Mouse (Mus musculus) hindbrain, embryonic 13.5 days (tissue): ENCODE data around the gene Tmem151b. TPM values are rescaled to one million over a fixed set of nuclear protein-coding genes. Genes with fewer than 3 reads are reported as not detected.

Source experiments
- ATAC-seq: fragments of 200-750 bp; cut with Nextera tagmentation; 2 replicates; pipeline ENCODE4 v1.8.0; 2017; ENCODE audit warnings: moderate TSS enrichment; ENCODE audit not compliant: low FRiP score
- H3K27ac ChIP-seq: fragments of 300-500 bp; sonication (generic); 2 replicates; pipeline ENCODE4 v1.5.1; 2015; ENCODE audit warnings: inconsistent platforms, mild to moderate bottlenecking, moderate library complexity
- H3K27me3 ChIP-seq: fragments of 300-500 bp; sonication (generic); 2 replicates; pipeline ENCODE4 v1.6.1; 2015; ENCODE audit warnings: mild to moderate bottlenecking, inconsistent platforms
- H3K36me3 ChIP-seq: fragments of 300-500 bp; sonication (generic); 2 replicates; pipeline ENCODE4 v1.6.1; 2015; ENCODE audit warnings: mild to moderate bottlenecking, inconsistent platforms
- H3K4me1 ChIP-seq: fragments of 300-500 bp; sonication (generic); replicated peaks from 2 replicates; pipeline ENCODE4 v1.6.1; 2015; ENCODE audit warnings: inconsistent platforms
- H3K4me2 ChIP-seq: fragments of 300-500 bp; sonication (generic); 2 replicates; pipeline ENCODE4 v1.6.1; 2015; ENCODE audit warnings: inconsistent platforms, mild to moderate bottlenecking, moderate library complexity
- H3K4me3 ChIP-seq: fragments of 300-500 bp; sonication (generic); 2 replicates; pipeline ENCODE4 v1.5.1; 2015; ENCODE audit warnings: mild to moderate bottlenecking, inconsistent platforms
- H3K9ac ChIP-seq: fragments of 300-500 bp; sonication (generic); 2 replicates; pipeline ENCODE4 v1.6.1; 2015; ENCODE audit warnings: mild to moderate bottlenecking, inconsistent platforms
- H3K9me3 ChIP-seq: fragments of 300-500 bp; sonication (generic); 2 replicates; pipeline ENCODE4 v1.6.1; 2016; ENCODE audit warnings: inconsistent platforms
- WGBS: fragments of 180-500 bp; shearing (Covaris S2); methylation state at CpG from one replicate; pipeline ENCODE4 v1.1.7; 2015; 5-methylcytosine and 5-hydroxymethylcytosine counted together
- polyA plus RNA-seq: library from polyadenylated mRNA; unstranded; fragments of >200 nt; fragmentation: Nextera tagmentation; extraction: Ambion mirVana; gene quantifications from 2 replicates; pipeline ENCODE4 v1.2.1, GENCODE M21; 2015

Tmem151b gene
- polyA plus RNA-seq, 1 experiment from 2014 or later = 27.3 TPM

GRCm38 (mm10) chr17:45548541-45549512 is 650 bp downstream of the Tmem151b start:
- H3K36me3 ChIP-seq = peaks cover 28% of the 10 kb centered on the region
- H3K4me3 ChIP-seq = peak overlapping the region; percentile 86
- peak; percentile 66 for ATAC-seq
- 2% methylated on average over 46 of the region's 68 CpGs for WGBS
- H3K9me3 ChIP-seq = no peaks in the 10 kb centered on the region
- peak overlapping the region; percentile 98 for H3K9ac ChIP-seq
- peak overlapping the region; percentile 95 for H3K27ac ChIP-seq
- H3K4me1 ChIP-seq = peaks cover 55% of the 10 kb centered on the region
- peaks cover 50% of the 10 kb centered on the region for H3K27me3 ChIP-seq
- peak overlapping the region; percentile 55 for H3K4me2 ChIP-seq

- ATAC-seq = no peak
- Histone ChIP-seq H3K27me3 (peaks cover 56% of the 10 kb centered on the region), H3K4me2 (peak overlapping the region; percentile 55), H3K9me3 (no peaks in the 10 kb centered on the region), H3K27ac (no peak overlapping the region), H3K4me1 (peaks cover 63% of the 10 kb centered on the region), H3K4me3 (peak overlapping the region; percentile 86), H3K36me3 (peaks cover 28% of the 10 kb centered on the region), H3K9ac (peak overlapping the region; percentile 58; the same call in 1 of the 2 replicates)
- 78% methylated on average over 5 of the region's 5 CpGs for WGBS
Observed at GRCm38 (mm10) chr17:45547461-45548190, 1.9 kb downstream of the Tmem151b start.

- 67% methylated on average over 16 of the region's 16 CpGs for WGBS
- Histone ChIP-seq H3K9me3 (no peaks in the 10 kb centered on the region), H3K9ac (0 out of 2 replicates have a peak overlapping the region, but pooled peaks have one; percentile 58), H3K4me2 (peak overlapping the region; percentile 55), H3K36me3 (peaks cover 28% of the 10 kb centered on the region), H3K4me3 (0 out of 2 replicates have a peak overlapping the region, but pooled peaks have one; percentile 86), H3K27ac (no peak overlapping the region), H3K4me1 (peaks cover 63% of the 10 kb centered on the region), H3K27me3 (peaks cover 60% of the 10 kb centered on the region)
- no peak for ATAC-seq
Observed at GRCm38 (mm10) chr17:45546941-45547340, 2.5 kb downstream of the Tmem151b start.

GRCm38 (mm10) chr17:45545278-45545961 is 4.1 kb downstream of the Tmem151b start:
- Histone ChIP-seq H3K4me2 (peak overlapping the region; percentile 39), H3K27ac (no peak overlapping the region), H3K4me1 (peaks cover 59% of the 10 kb centered on the region), H3K27me3 (peaks cover 60% of the 10 kb centered on the region), H3K9ac (peak overlapping the region; percentile 59), H3K9me3 (no peaks in the 10 kb centered on the region), H3K36me3 (peaks cover 28% of the 10 kb centered on the region), H3K4me3 (peak overlapping the region; percentile 22)
- WGBS = 6% methylated on average over 74 of the region's 74 CpGs
- no peak for ATAC-seq

GRCm38 (mm10) chr17:45544873-45545277 is 4.6 kb downstream of the Tmem151b start:
- ATAC-seq = no peak
- peak overlapping the region; percentile 22 for H3K4me3 ChIP-seq
- H3K27ac ChIP-seq = no peak overlapping the region
- no peaks in the 10 kb centered on the region for H3K9me3 ChIP-seq
- H3K4me2 ChIP-seq = peak overlapping the region; percentile 39
- H3K36me3 ChIP-seq = peaks cover 28% of the 10 kb centered on the region
- H3K9ac ChIP-seq = peak overlapping the region; percentile 59
- H3K4me1 ChIP-seq = peaks cover 54% of the 10 kb centered on the region
- 5% methylated on average over 45 of the region's 46 CpGs for WGBS
- peaks cover 66% of the 10 kb centered on the region for H3K27me3 ChIP-seq

- H3K4me1 ChIP-seq = peaks cover 52% of the 10 kb centered on the region
- ATAC-seq = no peak
- H3K4me3 ChIP-seq = peak overlapping the region; percentile 22
- peak overlapping the region; percentile 59 for H3K9ac ChIP-seq
- no peak overlapping the region for H3K27ac ChIP-seq
- H3K9me3 ChIP-seq = no peaks in the 10 kb centered on the region
- H3K4me2 ChIP-seq = peak overlapping the region; percentile 39
- 9% methylated on average over 24 of the region's 24 CpGs for WGBS
- peaks cover 28% of the 10 kb centered on the region for H3K36me3 ChIP-seq
- peaks cover 72% of the 10 kb centered on the region for H3K27me3 ChIP-seq
Observed at GRCm38 (mm10) chr17:45544001-45544872, 5.2 kb downstream of the Tmem151b start.

GRCm38 (mm10) chr17:45543115-45543514 is 6.4 kb downstream of the Tmem151b start:
- Histone ChIP-seq H3K36me3 (peaks cover 28% of the 10 kb centered on the region), H3K4me3 (no peak overlapping the region), H3K27me3 (peaks cover 81% of the 10 kb centered on the region), H3K9ac (no peak overlapping the region; the same call in 1 of the 2 replicates), H3K4me2 (no peak overlapping the region), H3K27ac (no peak overlapping the region), H3K4me1 (peaks cover 46% of the 10 kb centered on the region), H3K9me3 (no peaks in the 10 kb centered on the region)
- 50% methylated on average over 1 of the region's 1 CpGs for WGBS
- ATAC-seq = no peak

- H3K27me3 ChIP-seq = peaks cover 81% of the 10 kb centered on the region
- WGBS = 84% methylated on average over 2 of the region's 2 CpGs
- H3K4me3 ChIP-seq = no peak overlapping the region
- no peak for ATAC-seq
- H3K4me1 ChIP-seq = peaks cover 42% of the 10 kb centered on the region
- H3K9me3 ChIP-seq = no peaks in the 10 kb centered on the region
- no peak overlapping the region for H3K27ac ChIP-seq
- H3K9ac ChIP-seq = no peak overlapping the region
- H3K4me2 ChIP-seq = no peak overlapping the region
- H3K36me3 ChIP-seq = peaks cover 28% of the 10 kb centered on the region
Observed at GRCm38 (mm10) chr17:45542705-45543104, 6.8 kb downstream of the Tmem151b start.

GRCm38 (mm10) chr17:45542129-45542528 is 7.3 kb downstream of the Tmem151b start:
- Histone ChIP-seq H3K9me3 (no peaks in the 10 kb centered on the region), H3K27me3 (peaks cover 79% of the 10 kb centered on the region), H3K4me2 (no peak overlapping the region), H3K36me3 (peaks cover 26% of the 10 kb centered on the region), H3K4me3 (no peak overlapping the region), H3K9ac (no peak overlapping the region), H3K4me1 (peaks cover 37% of the 10 kb centered on the region), H3K27ac (no peak overlapping the region)
- 39% methylated on average over 6 of the region's 6 CpGs for WGBS
- ATAC-seq = no peak; the same call in 1 of the 2 replicates

GRCm38 (mm10) chr17:45539664-45540063 is 9.8 kb downstream of the Tmem151b start:
- no peak for ATAC-seq
- Histone ChIP-seq H3K36me3 (peaks cover 3% of the 10 kb centered on the region), H3K4me3 (no peak overlapping the region), H3K4me2 (no peak overlapping the region), H3K27ac (no peak overlapping the region), H3K27me3 (peaks cover 78% of the 10 kb centered on the region), H3K4me1 (peaks cover 17% of the 10 kb centered on the region), H3K9me3 (no peaks in the 10 kb centered on the region), H3K9ac (no peak overlapping the region)
- WGBS = 81% methylated on average over 21 of the region's 21 CpGs

GRCm38 (mm10) chr17:45538394-45538793 is 11.1 kb downstream of the Tmem151b start:
- H3K9ac ChIP-seq = no peak overlapping the region
- H3K27me3 ChIP-seq = peaks cover 78% of the 10 kb centered on the region
- no peak overlapping the region for H3K4me3 ChIP-seq
- 67% methylated on average over 4 of the region's 4 CpGs for WGBS
- no peak overlapping the region for H3K27ac ChIP-seq
- H3K9me3 ChIP-seq = no peaks in the 10 kb centered on the region
- peaks cover 4% of the 10 kb centered on the region; the same call in 1 of the 2 replicates for H3K4me1 ChIP-seq
- no peaks in the 10 kb centered on the region for H3K36me3 ChIP-seq
- no peak overlapping the region for H3K4me2 ChIP-seq
- no peak for ATAC-seq
